Mouse (Mus musculus): ENCODE data around the gene Dner.

DNA sequence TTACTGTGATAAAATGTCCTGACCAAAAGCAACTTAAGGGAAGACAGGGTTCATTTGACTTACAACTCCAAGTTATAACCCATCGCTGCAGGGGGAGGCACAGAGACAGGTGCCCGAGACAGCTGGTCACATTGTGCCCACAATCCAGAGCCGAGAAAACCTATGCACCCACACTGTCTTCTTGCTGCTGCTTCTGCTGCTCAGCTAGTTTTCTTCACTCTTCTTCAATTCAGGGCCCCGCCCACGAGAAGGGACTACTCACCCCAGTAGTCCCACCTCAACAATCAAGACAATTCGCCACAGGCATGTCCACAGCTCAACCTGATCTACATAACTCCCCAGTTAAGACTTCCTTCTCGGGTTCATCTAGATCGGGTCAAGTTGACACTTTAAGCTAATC, 332.1 kb downstream of the Dner start, which contains the start of gene Pid1:
- TF ChIP-seq CTCF (IDR thresholded peaks at IDR 0.05; ENCODE audit: low read depth, low read length) (no peak), POLR2A (IDR thresholded peaks at IDR 0.05; ENCODE audit: extremely low read depth, insufficient read depth, low read length) (no peak)

All from liver, adult 2 months (tissue).